Mouse (Mus musculus) embryonic fibroblast, embryonic 13.5 days (primary cell): Measurements from ENCODE around the gene Rhox3g.
"Not testable (repeated sequence)": the region's sequence is repeated elsewhere in the genome, so short reads cannot be mapped to it uniquely, and the experiment has no call there.

ENCODE experiments used
- CTCF ChIP-seq: IDR thresholded peaks from 2 replicates; pipeline ENCODE4 v1.5.1; 2011; ENCODE audit warnings: mild to moderate bottlenecking, control low read depth, low read length, moderate library complexity, borderline replicate concordance; ENCODE audit not compliant: insufficient read depth
- POLR2A ChIP-seq: IDR thresholded peaks from 2 replicates; pipeline ENCODE4 v1.6.1; 2011; ENCODE audit warnings: low read depth, mild to moderate bottlenecking, control low read depth, low read length, moderate library complexity

GRCm38 (mm10) chrX:37607604-37608003, 20.8 kb downstream of the Rhox3g start, which contains the start of gene Rhox4f:
- not testable (repeated sequence) for TF ChIP-seq POLR2A, CTCF
